Mouse (Mus musculus) midbrain, embryonic 10.5 days (tissue): Measurements from ENCODE around the gene Henmt1. TPM values are rescaled to one million over a fixed set of nuclear protein-coding genes. Genes with fewer than 3 reads are reported as not detected.
A peak's percentile ranks its signal among the peaks of the same experiment; 100 is the strongest.

Source experiments
- DNase-seq: peaks from one replicate; pipeline ENCODE4 v3.0.0-alpha.2; 2017; ENCODE audit warnings: low spot score
- H3K27ac ChIP-seq: fragments of 300-500 bp; sonication (generic); replicated peaks from 2 replicates; pipeline ENCODE4 v1.5.1; 2016; ENCODE audit warnings: mild to moderate bottlenecking
- H3K27me3 ChIP-seq: fragments of 300-500 bp; sonication (generic); 2 replicates; pipeline ENCODE4 v1.6.1; 2016; ENCODE audit warnings: low read depth, mild to moderate bottlenecking; ENCODE audit not compliant: poor library complexity, severe bottlenecking
- H3K36me3 ChIP-seq: fragments of 300-500 bp; sonication (generic); 2 replicates; pipeline ENCODE4 v1.6.1; 2016; ENCODE audit warnings: mild to moderate bottlenecking, moderate library complexity
- H3K4me1 ChIP-seq: fragments of 300-500 bp; sonication (generic); 2 replicates; pipeline ENCODE4 v1.6.1; 2016
- H3K4me3 ChIP-seq: fragments of 300-500 bp; sonication (generic); 2 replicates; pipeline ENCODE4 v1.5.1; 2016; ENCODE audit warnings: mild to moderate bottlenecking, moderate library complexity
- H3K9me3 ChIP-seq: fragments of 300-500 bp; sonication (generic); replicated peaks from 2 replicates; pipeline ENCODE4 v1.6.1; 2016; ENCODE audit warnings: mild to moderate bottlenecking
- WGBS: fragments of 180-500 bp; shearing (Covaris S2); methylation state at CpG from one replicate; pipeline ENCODE4 v1.1.7; 2016; 5-methylcytosine and 5-hydroxymethylcytosine counted together
- polyA plus RNA-seq: library from polyadenylated mRNA; unstranded; fragments of >200 nt; fragmentation: Nextera tagmentation; extraction: Ambion mirVana; gene quantifications from 2 replicates; pipeline ENCODE4 v1.2.1, GENCODE M21; 2016

The Henmt1 gene
- polyA plus RNA-seq, 1 experiment from 2014 or later = 0.62 TPM

DNA sequence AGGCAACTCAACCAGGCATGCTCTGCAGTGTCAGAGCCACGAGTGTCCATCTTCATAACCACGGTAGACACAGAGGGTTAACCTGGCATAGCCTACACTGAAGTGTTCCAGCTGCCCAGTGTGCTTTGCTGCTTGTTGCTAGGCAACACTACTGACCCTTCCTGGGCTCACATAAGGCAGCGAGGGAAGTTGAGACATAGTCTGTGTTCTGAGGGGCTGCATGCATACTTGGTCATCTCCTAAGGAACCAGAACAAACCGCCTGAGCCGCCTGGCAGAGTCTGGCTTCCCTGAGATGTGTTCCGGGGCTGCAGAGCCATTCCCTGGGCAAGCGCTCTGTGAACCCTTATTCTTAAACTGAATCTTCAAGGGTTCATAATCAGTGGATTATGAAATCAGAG, 21.6 kb downstream of the Henmt1 start:
- peak overlapping the region; percentile 84 for H3K27ac ChIP-seq
- H3K4me1 ChIP-seq = peaks cover 36% of the 10 kb centered on the region
- peak; percentile 75 for DNase-seq
- no peaks in the 10 kb centered on the region for H3K9me3 ChIP-seq
- H3K4me3 ChIP-seq = peak overlapping the region; percentile 40
- H3K36me3 ChIP-seq = no peaks in the 10 kb centered on the region
- WGBS = 22% methylated on average over 7 of the region's 7 CpGs
- H3K27me3 ChIP-seq = no peaks in the 10 kb centered on the region

GRCm38 (mm10) chr3:108961655-108962054, 22.0 kb downstream of the Henmt1 start:
- Histone ChIP-seq H3K36me3 (no peaks in the 10 kb centered on the region), H3K9me3 (no peaks in the 10 kb centered on the region), H3K4me1 (peaks cover 36% of the 10 kb centered on the region), H3K27ac (peak overlapping the region; percentile 84), H3K4me3 (peak overlapping the region; percentile 40), H3K27me3 (no peaks in the 10 kb centered on the region)
- peak; percentile 53 for DNase-seq
- 32% methylated on average over 6 of the region's 6 CpGs for WGBS

DNA sequence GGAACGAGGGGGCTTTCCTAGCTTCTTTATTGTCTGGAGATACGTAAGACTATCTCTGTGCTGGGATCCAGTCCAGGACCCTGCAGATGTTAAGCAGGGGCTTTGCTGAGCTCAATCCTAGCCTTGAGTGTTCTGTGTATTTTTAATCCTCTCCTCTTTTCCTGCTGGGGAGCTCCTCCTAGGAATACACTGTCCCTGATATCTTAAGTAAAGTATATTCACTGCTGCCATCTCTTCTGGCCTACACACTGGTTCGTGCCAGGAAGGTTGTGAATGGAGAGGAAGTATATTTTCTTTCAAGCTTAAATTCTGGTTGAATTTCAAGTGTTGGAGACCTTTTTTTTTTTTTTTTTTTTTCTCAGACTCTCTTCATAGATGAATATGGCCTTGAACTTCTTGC, 23.6 kb downstream of the Henmt1 start:
- WGBS = 90% methylated on average over 3 of the region's 3 CpGs
- H3K4me1 ChIP-seq = peaks cover 36% of the 10 kb centered on the region

GRCm38 (mm10) chr3:108963776-108964175, 24.1 kb downstream of the Henmt1 start:
- no peak overlapping the region for H3K27ac ChIP-seq

More for the DNA sequence above, 23.6 kb downstream of the Henmt1 start:
- Histone ChIP-seq H3K27ac (peak overlapping the region; percentile 84), H3K27me3 (no peaks in the 10 kb centered on the region), H3K36me3 (no peaks in the 10 kb centered on the region), H3K9me3 (no peaks in the 10 kb centered on the region), H3K4me3 (no peak overlapping the region)
- DNase-seq = no peak

DNA sequence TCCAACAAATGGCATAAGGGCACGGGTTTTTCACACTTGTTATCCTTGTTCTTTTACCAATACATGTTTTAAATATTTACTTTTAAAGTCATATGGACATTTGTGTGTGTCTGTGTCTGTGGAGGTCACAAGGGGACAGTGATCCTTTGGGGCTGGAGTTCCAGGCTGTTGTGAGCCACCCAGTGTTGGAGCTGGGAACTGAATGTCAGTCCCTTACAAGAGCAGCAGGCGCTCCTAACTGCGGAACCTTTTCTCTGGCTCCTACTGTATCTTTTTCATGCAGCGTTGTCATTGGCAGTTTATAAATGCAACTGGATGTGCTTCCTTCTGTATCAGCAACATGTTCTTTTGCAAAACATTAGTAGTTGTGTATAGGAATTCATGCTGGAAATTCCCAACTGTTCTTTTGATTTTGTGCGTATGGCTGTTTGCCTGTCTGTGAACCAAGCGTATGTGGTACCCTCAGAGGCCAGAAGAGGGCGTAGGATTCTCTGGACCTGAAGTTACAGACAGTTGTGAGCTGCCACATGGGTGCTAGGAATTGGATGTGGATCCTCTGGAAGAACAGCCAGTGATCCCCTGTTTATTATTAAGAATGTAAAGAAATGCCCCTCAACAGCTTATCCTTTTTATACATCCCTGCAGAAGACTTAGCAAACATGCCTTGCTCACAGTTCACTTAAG, 24.8 kb downstream of the Henmt1 start:
- H3K4me3 ChIP-seq = no peak overlapping the region
- DNase-seq = no peak
- 76% methylated on average over 7 of the region's 7 CpGs for WGBS
- H3K9me3 ChIP-seq = no peaks in the 10 kb centered on the region
- no peaks in the 10 kb centered on the region for H3K36me3 ChIP-seq
- H3K27me3 ChIP-seq = no peaks in the 10 kb centered on the region
- H3K27ac ChIP-seq = no peak overlapping the region
- H3K4me1 ChIP-seq = peaks cover 36% of the 10 kb centered on the region

More at GRCm38 (mm10) chr3:108963776-108964175, 24.1 kb downstream of the Henmt1 start:
- Histone ChIP-seq H3K9me3 (no peaks in the 10 kb centered on the region), H3K27me3 (no peaks in the 10 kb centered on the region), H3K4me1 (peaks cover 36% of the 10 kb centered on the region), H3K4me3 (no peak overlapping the region), H3K36me3 (no peaks in the 10 kb centered on the region)
- 91% methylated on average over 3 of the region's 3 CpGs for WGBS
- no peak for DNase-seq

DNA sequence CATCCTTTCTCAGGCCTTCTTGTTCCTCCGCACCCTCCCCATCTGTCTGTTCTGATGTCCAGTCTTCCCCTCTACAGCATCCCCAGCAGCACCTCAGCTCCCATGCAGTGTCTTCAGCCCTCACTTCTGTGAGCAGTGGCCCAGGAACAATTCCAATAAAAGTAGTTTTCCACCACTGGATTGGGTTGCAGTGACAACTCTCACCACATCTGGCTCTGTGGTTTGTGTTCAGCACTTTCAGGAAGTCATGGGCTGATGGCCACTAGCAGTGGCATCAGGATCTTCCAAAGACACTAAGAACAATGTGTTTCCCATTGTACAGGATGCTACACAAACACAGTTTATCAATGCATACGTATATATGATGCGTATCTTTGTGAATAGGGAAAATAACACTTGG, 26.4 kb downstream of the Henmt1 start:
- H3K4me3 ChIP-seq = no peak overlapping the region
- H3K9me3 ChIP-seq = no peaks in the 10 kb centered on the region
- H3K27me3 ChIP-seq = no peaks in the 10 kb centered on the region
- DNase-seq = no peak
- WGBS = 93% methylated on average over 3 of the region's 3 CpGs
- H3K27ac ChIP-seq = no peak overlapping the region
- H3K4me1 ChIP-seq = peaks cover 23% of the 10 kb centered on the region
- H3K36me3 ChIP-seq = peaks cover 7% of the 10 kb centered on the region; the same call in 1 of the 2 replicates

- Histone ChIP-seq H3K9me3 (no peaks in the 10 kb centered on the region), H3K36me3 (peaks cover 28% of the 10 kb centered on the region), H3K4me1 (no peaks in the 10 kb centered on the region), H3K4me3 (no peak overlapping the region), H3K27ac (no peak overlapping the region), H3K27me3 (no peaks in the 10 kb centered on the region)
- WGBS = 88% methylated on average over 13 of the region's 13 CpGs
- DNase-seq = no peak
These were observed 34.4 kb downstream of the Henmt1 start for GRCm38 (mm10) chr3:108973980-108974660.

- peaks cover 37% of the 10 kb centered on the region for H3K36me3 ChIP-seq
- DNase-seq = no peak
- no peak overlapping the region for H3K4me3 ChIP-seq
- no peaks in the 10 kb centered on the region for H3K27me3 ChIP-seq
- no peaks in the 10 kb centered on the region; the same call in 1 of the 2 replicates for H3K9me3 ChIP-seq
- no peak overlapping the region for H3K27ac ChIP-seq
- 88% methylated on average over 15 of the region's 15 CpGs for WGBS
- H3K4me1 ChIP-seq = no peaks in the 10 kb centered on the region
These were observed 35.3 kb downstream of the Henmt1 start for GRCm38 (mm10) chr3:108974920-108975485.

DNA sequence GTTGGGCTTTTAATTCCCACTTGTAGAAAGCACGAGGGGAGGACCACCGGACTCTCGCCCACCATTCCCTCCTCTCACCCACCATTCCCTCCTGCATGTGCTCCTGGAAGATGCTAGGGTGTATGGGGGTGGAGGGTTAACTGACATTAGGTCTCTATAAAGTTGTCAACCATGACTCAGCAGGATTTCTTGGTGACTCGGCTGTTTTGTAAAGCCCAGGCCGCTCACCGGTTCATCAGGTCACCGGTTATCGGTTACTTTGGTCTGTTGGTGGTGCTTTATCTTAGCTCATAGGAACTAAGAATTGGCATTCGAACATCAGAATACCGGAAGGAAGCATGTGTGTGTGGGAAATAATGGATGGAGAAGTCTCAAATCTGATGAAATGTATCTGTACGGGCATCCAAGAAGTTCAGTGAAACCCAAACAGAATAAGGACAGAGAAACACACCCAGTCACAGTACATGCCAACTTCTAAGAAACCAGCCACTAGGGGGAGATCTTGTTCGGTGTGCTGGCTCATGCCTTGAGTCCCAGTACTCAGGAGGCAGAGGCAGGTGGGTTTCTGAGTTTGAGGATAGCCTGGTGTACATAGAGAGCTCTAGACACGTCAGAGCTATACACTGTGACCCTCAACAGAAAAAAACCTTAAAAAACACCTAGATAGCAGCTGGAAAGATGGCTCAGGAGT, 37.8 kb downstream of the Henmt1 start:
- Histone ChIP-seq H3K36me3 (peaks cover 43% of the 10 kb centered on the region), H3K27ac (no peak overlapping the region), H3K9me3 (no peaks in the 10 kb centered on the region; the same call in 1 of the 2 replicates), H3K27me3 (no peaks in the 10 kb centered on the region), H3K4me1 (no peaks in the 10 kb centered on the region), H3K4me3 (no peak overlapping the region)
- WGBS = 94% methylated on average over 13 of the region's 13 CpGs
- no peak for DNase-seq

DNA sequence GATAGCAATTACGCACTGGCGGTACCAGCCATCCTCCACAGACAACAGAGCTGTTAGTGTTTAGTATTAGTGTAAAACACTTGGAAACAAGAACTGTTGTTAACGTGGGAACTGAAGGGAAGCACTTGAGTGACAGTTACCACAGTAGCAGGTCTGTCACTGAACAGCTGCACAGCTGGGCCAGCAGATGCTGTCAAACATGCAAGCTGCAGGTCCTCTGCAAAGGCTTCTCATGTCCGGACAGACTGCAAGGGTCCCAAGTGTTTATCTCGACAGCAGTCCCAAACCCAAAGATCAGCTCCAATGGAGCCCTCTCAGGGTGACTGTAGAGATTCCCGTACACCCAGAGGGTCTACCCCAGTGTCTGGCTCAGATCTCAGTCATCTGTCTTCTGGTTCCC, 42.3 kb downstream of the Henmt1 start:
- H3K4me1 ChIP-seq = peaks cover 7% of the 10 kb centered on the region
- no peak overlapping the region for H3K4me3 ChIP-seq
- 91% methylated on average over 6 of the region's 6 CpGs for WGBS
- H3K27ac ChIP-seq = no peak overlapping the region
- no peaks in the 10 kb centered on the region; the same call in 1 of the 2 replicates for H3K9me3 ChIP-seq
- H3K36me3 ChIP-seq = peaks cover 45% of the 10 kb centered on the region
- no peak for DNase-seq
- no peaks in the 10 kb centered on the region for H3K27me3 ChIP-seq

- Histone ChIP-seq H3K27ac (no peak overlapping the region), H3K4me1 (peaks cover 15% of the 10 kb centered on the region), H3K9me3 (no peaks in the 10 kb centered on the region; the same call in 1 of the 2 replicates), H3K27me3 (no peaks in the 10 kb centered on the region), H3K4me3 (no peak overlapping the region), H3K36me3 (peaks cover 25% of the 10 kb centered on the region)
- 83% methylated on average over 5 of the region's 5 CpGs for WGBS
- DNase-seq = no peak
These were observed 44.3 kb downstream of the Henmt1 start for GRCm38 (mm10) chr3:108983989-108984388.

DNA sequence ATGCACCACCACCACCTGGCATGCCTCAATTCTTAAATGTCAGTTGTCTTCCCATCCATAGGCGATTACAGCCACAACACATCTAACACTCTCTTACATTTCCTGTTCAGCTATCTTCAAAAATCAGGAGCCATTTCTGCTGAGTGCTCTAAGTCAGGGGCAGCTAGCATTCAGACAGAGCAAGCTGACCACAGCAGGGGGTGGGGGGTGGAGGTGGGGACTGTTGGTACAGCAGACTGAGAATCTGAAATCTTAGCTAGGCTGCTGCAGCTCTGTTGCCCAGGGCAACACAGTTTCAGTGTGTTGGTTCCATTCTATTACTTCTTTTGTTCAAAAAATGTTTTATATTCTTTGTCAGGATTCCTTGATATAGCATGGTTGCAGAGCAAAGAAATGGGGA, 46.9 kb downstream of the Henmt1 start:
- WGBS = 88% methylated on average over 1 of the region's 1 CpGs
- H3K27me3 ChIP-seq = no peaks in the 10 kb centered on the region
- DNase-seq = peak; percentile 45

More for the DNA sequence above, 46.9 kb downstream of the Henmt1 start:
- no peaks in the 10 kb centered on the region for H3K9me3 ChIP-seq
- no peak overlapping the region for H3K27ac ChIP-seq
- H3K4me3 ChIP-seq = no peak overlapping the region
- peaks cover 15% of the 10 kb centered on the region for H3K4me1 ChIP-seq
- H3K36me3 ChIP-seq = peaks cover 20% of the 10 kb centered on the region
